Mouse (Mus musculus) forebrain, embryonic 11.5 days (tissue): ENCODE data around the gene Lrrc41. TPM values are rescaled to one million over a fixed set of nuclear protein-coding genes. Genes with fewer than 3 reads are reported as not detected.

ENCODE experiments used
- ATAC-seq: fragments of 200-750 bp; cut with Nextera tagmentation; replicated peaks from 2 replicates; pipeline ENCODE4 v1.8.0; 2017; ENCODE audit warnings: moderate TSS enrichment; ENCODE audit not compliant: low FRiP score
- DNase-seq: peaks from one replicate; pipeline ENCODE4 v3.0.0-alpha.2; 2017; ENCODE audit warnings: low spot score
- H3K27ac ChIP-seq: fragments of 300-500 bp; sonication (generic); 2 replicates; pipeline ENCODE4 v1.5.1; 2014; ENCODE audit warnings: low read depth, low read length
- H3K27me3 ChIP-seq: fragments of 300-500 bp; sonication (generic); 2 replicates; pipeline ENCODE4 v1.6.1; 2014; ENCODE audit warnings: mild to moderate bottlenecking, low read length, mixed read lengths; ENCODE audit not compliant: control insufficient read depth, insufficient read depth
- H3K36me3 ChIP-seq: fragments of 300-500 bp; sonication (generic); 2 replicates; pipeline ENCODE4 v1.6.1; 2014; ENCODE audit warnings: mild to moderate bottlenecking, low read length, moderate library complexity, mixed read lengths; ENCODE audit not compliant: control insufficient read depth, insufficient read depth
- H3K4me1 ChIP-seq: fragments of 300-500 bp; sonication (generic); replicated peaks from 2 replicates; pipeline ENCODE4 v1.6.1; 2014; ENCODE audit warnings: low read length, mixed read lengths; ENCODE audit not compliant: control insufficient read depth, insufficient read depth
- H3K4me2 ChIP-seq: fragments of 300-500 bp; sonication (generic); 2 replicates; pipeline ENCODE4 v1.6.1; 2014; ENCODE audit warnings: low read depth, mild to moderate bottlenecking, low read length, moderate library complexity, mixed read lengths; ENCODE audit not compliant: severe bottlenecking
- H3K4me3 ChIP-seq: fragments of 300-500 bp; sonication (generic); 2 replicates; pipeline ENCODE4 v1.5.1; 2014; ENCODE audit warnings: low read depth, low read length
- H3K9ac ChIP-seq: fragments of 300-500 bp; sonication (generic); 2 replicates; pipeline ENCODE4 v1.6.1; 2014; ENCODE audit warnings: low read length
- H3K9me3 ChIP-seq: fragments of 300-500 bp; sonication (generic); 2 replicates; pipeline ENCODE4 v1.6.1; 2016; ENCODE audit warnings: low read length, mixed read lengths; ENCODE audit not compliant: control insufficient read depth
- WGBS: fragments of 180-500 bp; shearing (Covaris S2); extraction: QIAGEN DNeasy Blood & Tissue Kit; methylation state at CpG from one replicate; pipeline ENCODE4 v1.1.7; 2014; 5-methylcytosine and 5-hydroxymethylcytosine counted together
- polyA plus RNA-seq: library from polyadenylated mRNA; unstranded; fragments of >200 nt; fragmentation: Nextera tagmentation; extraction: Ambion mirVana; gene quantifications from 2 replicates; pipeline ENCODE4 v1.2.1, GENCODE M21; 2014

Gene Lrrc41
- polyA plus RNA-seq, 1 experiment from 2014 or later, result 70.1 TPM

DNA sequence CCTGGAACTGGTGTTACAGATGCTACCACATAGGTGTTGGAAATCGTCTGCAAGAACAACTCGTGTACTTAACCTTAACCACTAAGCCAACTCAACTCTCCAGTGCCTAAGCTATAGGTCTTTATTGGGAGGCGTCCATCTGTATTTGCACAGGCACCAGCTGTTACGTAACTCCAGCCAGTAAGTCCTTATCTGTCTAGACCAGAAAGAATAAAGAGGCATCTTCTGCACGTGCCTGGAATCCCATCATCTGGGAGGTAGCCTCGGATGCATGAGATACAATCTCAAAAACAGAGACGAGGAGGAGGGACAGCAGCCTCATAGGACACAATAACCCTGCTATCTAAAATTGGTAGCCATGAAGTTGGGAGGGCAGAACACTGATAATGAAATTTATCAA is 25.9 kb downstream of the Lrrc41 start:
- Histone ChIP-seq H3K27ac (no peak overlapping the region), H3K9ac (no peak overlapping the region), H3K4me2 (no peak overlapping the region), H3K4me3 (no peak overlapping the region), H3K36me3 (peaks cover 25% of the 10 kb centered on the region), H3K4me1 (no peaks in the 10 kb centered on the region), H3K27me3 (no peaks in the 10 kb centered on the region), H3K9me3 (no peaks in the 10 kb centered on the region)
- DNase-seq (no peak), ATAC-seq (no peak)
- 89% methylated on average over 7 of the region's 7 CpGs for WGBS

DNA sequence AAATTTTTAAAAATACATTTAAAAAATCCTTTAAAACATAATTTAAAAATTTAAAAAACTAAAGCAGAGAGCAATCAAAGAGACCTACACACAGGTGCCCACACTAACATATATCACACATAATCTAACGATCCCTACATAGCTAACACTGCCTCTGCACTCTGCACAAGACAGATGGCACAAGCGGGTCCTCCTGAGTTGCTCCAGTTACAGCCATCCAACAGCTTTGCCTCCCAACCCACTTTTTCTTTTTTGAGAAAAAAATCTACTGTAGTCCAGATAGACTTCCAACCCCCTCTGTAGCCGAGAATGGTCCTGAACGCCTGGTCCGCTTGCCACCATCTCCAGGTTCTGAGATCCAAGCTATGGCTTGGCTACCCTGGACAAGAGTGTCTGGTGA is 30.2 kb downstream of the Lrrc41 start:
- DNase-seq, result no peak
- Histone ChIP-seq H3K4me3 (no peak overlapping the region), H3K36me3 (peaks cover 7% of the 10 kb centered on the region), H3K9ac (no peak overlapping the region), H3K27me3 (no peaks in the 10 kb centered on the region), H3K9me3 (no peaks in the 10 kb centered on the region), H3K4me1 (no peaks in the 10 kb centered on the region), H3K27ac (no peak overlapping the region), H3K4me2 (no peak overlapping the region)
- no peak for ATAC-seq
- WGBS, result 96% methylated on average over 5 of the region's 5 CpGs

DNA sequence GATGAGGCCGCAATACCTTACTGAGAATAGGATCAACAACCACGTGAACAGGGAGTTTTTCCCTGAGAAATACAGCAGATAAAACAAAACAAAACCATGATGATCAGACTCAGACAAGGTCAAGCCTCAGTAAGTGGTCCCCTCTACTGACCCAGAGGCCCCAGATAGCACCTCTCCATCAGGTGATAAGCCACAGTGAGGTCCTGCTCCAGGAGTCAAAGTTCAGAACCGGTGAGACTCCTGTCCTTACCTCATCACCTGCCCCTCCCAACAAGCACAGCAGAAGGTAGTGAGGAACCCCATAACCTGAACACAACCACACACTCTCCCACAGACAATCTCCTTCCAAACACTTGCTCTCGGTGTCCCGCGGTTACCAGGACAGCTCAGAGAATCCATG is 35.6 kb downstream of the Lrrc41 start:
- Histone ChIP-seq H3K9ac (no peak overlapping the region), H3K36me3 (peaks cover 5% of the 10 kb centered on the region), H3K4me1 (no peaks in the 10 kb centered on the region), H3K9me3 (no peaks in the 10 kb centered on the region), H3K4me3 (no peak overlapping the region), H3K27me3 (no peaks in the 10 kb centered on the region), H3K27ac (no peak overlapping the region), H3K4me2 (no peak overlapping the region)
- WGBS, result 94% methylated on average over 6 of the region's 6 CpGs
- ATAC-seq (no peak), DNase-seq (no peak)

DNA sequence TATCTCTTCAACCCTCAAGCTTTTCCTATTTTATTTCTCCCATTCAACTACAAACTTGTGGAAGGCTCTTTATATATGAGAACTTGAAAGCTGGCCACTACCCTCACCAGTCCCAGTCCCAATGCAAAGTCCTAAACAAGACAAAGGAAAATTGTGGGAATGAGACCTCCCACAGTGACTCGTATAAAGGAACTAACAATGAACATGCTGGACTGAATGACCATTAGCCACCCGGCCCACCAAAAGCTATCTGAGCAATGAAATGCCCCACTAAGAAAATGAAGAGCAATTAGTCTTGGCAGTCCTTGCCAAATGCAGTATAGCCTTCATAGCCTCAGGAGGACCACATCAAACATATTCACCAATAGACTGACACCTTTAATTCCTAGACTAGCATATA is 36.4 kb downstream of the Lrrc41 start:
- H3K27me3 ChIP-seq, result no peaks in the 10 kb centered on the region
- DNase-seq (no peak), ATAC-seq (no peak)
- H3K27ac ChIP-seq, result no peak overlapping the region
- H3K9me3 ChIP-seq, result no peaks in the 10 kb centered on the region
- no peak overlapping the region for H3K9ac ChIP-seq
- H3K4me3 ChIP-seq, result no peak overlapping the region
- H3K36me3 ChIP-seq, result peaks cover 5% of the 10 kb centered on the region
- no peaks in the 10 kb centered on the region for H3K4me1 ChIP-seq
- 58% methylated on average over 2 of the region's 2 CpGs for WGBS
- no peak overlapping the region for H3K4me2 ChIP-seq

DNA sequence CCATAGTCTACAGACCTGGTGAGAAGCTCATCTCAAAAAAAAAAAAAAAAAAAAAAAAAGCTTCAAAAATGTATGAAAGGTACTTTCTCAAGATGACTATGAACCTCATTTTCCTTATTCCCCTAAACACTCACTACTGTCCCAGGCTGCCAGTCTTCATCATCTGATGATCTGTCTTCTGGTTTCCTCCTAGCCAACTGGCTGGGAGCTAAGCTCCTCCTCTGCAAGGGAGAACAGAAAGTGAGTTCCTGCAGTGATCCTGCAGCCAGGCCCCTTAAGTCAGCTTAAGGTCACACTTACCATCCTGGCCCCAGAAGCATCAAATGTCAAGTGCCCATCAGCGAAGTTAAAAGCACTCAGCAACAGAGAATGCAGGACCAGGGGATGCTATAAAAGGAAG is 47.7 kb downstream of the Lrrc41 start:
- H3K4me1 ChIP-seq, result peaks cover 2% of the 10 kb centered on the region; the same call in 1 of the 2 replicates
- H3K4me3 ChIP-seq, result peak overlapping the region; percentile 64
- no peaks in the 10 kb centered on the region for H3K9me3 ChIP-seq
- DNase-seq (no peak), ATAC-seq (no peak)
- H3K9ac ChIP-seq, result peak overlapping the region; percentile 62
- peak overlapping the region; percentile 77 for H3K4me2 ChIP-seq
- peaks cover 5% of the 10 kb centered on the region; the same call in 1 of the 2 replicates for H3K36me3 ChIP-seq
- no peak overlapping the region for H3K27ac ChIP-seq
- WGBS, result 0% methylated on average over 1 of the region's 1 CpGs
- no peaks in the 10 kb centered on the region for H3K27me3 ChIP-seq

DNA sequence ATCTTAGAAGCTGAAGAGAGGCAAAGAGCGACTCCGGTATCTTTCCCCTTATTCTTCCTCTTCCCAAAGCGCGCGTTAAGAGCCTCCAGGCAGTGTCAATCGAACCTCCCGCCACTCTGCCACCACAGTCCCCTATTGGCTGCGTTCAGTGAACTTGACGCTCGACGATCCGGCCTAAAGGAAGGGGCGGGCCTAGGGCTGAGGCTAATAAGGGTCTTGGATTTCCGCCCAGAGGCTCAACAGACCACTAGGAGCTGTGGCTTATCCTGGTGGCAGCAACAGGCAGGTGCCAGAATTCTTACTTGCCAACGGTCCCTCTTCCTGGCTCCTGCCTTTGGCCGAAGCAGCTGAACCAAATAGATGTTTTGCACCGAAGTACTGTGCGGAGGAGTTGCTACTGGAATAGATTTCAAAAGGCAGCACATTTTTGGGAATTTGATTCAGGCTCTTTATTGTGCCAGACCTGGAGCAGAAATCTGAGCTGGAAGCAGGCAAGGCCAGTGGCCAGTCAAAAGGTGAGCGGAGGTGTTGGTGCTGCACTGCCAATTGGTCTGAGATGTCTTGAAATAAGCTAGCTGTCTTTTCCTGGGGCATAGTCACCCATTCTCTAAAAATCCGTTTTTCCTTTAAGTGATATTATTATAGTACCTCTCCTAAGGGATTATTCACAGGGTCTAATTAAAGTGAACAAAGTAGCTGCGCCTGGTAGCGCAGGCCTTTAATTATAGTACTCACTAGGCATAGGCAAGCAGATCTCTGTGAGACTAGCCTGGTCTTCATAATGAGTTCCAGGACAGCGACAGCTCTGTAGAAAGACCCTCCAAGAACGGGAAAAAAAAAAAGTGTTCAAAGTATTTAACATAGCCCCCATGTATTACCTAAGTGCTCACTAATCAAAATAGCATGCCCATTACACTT is 48.8 kb downstream of the Lrrc41 start, which contains the start of the genes Rad54l and Pomgnt1:
Gene Rad54l, minus strand, starts transcription at position 89 of the 918 bp plus-strand sequence.
Gene Pomgnt1, plus strand, starts transcription at position 239 of the 918 bp plus-strand sequence.
- H3K4me1 ChIP-seq, result peaks cover 2% of the 10 kb centered on the region; the same call in 1 of the 2 replicates
- H3K36me3 ChIP-seq, result peaks cover 5% of the 10 kb centered on the region; the same call in 1 of the 2 replicates
- no peaks in the 10 kb centered on the region for H3K9me3 ChIP-seq
- DNase-seq, result peak; percentile 94
- H3K27me3 ChIP-seq, result no peaks in the 10 kb centered on the region
- WGBS, result 4% methylated on average over 24 of the region's 24 CpGs
- no peak within 1 kb of the TSS; the same call in 1 of the 2 replicates for H3K27ac ChIP-seq
- peak within 1 kb of the TSS; percentile 62 for H3K9ac ChIP-seq
- H3K4me2 ChIP-seq, result peak within 1 kb of the TSS; percentile 77
- peak; percentile 99 for ATAC-seq
- peak within 1 kb of the TSS; percentile 64 for H3K4me3 ChIP-seq

DNA sequence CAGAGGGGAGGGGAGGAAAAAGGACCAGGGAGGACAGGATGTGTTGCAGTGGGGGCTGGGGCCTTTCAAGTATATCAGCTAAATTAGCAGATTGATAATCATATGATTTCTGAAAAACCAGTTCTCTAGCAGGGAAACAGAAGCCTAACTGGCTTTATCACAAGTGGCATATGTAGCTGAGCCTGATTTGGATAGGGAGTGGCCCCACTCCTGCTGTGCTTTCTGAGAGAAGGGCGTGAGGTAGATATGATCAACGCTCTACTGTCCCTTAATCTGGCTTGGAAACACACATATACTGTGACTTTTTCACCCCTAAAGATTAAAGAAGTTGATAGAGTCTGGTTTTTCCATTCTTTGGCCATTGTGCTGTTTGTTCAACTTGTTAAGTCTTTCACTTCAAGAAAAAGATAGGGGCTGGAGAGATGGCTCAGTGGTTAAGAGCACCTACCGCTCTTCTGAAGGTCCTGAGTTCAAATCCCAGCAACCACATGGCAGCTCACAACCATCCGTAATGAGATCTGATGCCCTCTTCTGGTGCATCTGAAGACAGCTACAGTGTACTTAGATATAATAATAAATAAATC is 50.8 kb downstream of the Lrrc41 start:
- Histone ChIP-seq H3K27ac (no peak overlapping the region), H3K9ac (no peak overlapping the region), H3K4me1 (peaks cover 2% of the 10 kb centered on the region; the same call in 1 of the 2 replicates), H3K27me3 (no peaks in the 10 kb centered on the region), H3K4me2 (no peak overlapping the region), H3K9me3 (no peaks in the 10 kb centered on the region), H3K36me3 (no peaks in the 10 kb centered on the region), H3K4me3 (no peak overlapping the region)
- DNase-seq, result no peak
- 94% methylated on average over 4 of the region's 4 CpGs for WGBS
- no peak for ATAC-seq

DNA sequence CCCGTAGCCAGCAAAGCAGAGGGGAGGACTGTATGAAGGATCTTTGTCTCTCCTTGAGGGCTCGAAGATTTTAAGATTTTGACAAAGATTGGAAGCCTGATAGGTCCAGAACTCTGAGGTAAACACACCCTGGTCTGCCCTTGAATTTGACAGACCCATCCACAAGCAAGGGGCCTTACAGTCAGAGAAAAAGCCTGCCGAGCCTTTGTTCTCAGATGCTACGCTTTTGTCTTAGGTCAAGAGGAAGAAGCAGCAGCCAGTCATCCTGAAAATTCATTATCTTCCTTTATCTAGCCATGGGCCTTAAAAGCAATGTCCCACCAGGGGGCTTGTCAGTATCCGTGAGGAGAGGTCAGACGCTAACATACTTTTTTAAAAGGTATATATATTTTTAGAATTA is 52.9 kb downstream of the Lrrc41 start:
- Histone ChIP-seq H3K36me3 (no peaks in the 10 kb centered on the region), H3K27me3 (no peaks in the 10 kb centered on the region), H3K9me3 (no peaks in the 10 kb centered on the region), H3K4me1 (no peaks in the 10 kb centered on the region; the same call in 1 of the 2 replicates), H3K4me3 (no peak overlapping the region), H3K9ac (no peak overlapping the region), H3K4me2 (no peak overlapping the region), H3K27ac (no peak overlapping the region)
- DNase-seq (no peak), ATAC-seq (no peak)
- WGBS, result 78% methylated on average over 6 of the region's 6 CpGs
